Mouse (Mus musculus) gastrocnemius, postnatal 36 days (tissue): ENCODE results near the gene Foxp1. TPM values are rescaled to one million over a fixed set of nuclear protein-coding genes. Genes with fewer than 3 reads are reported as not detected.

ENCODE experiments used
- DNase-seq, 2 experiments: peaks; one replicate each; pipeline ENCODE4 v3.0.0; 2022
- intact Hi-C: fragments of 180-260 bp; cut with DNase I; formaldehyde crosslinking; loops from one replicate; pipeline ENCODE4 v1.15.1; 2025
- total RNA-seq, 2 experiments: library from RNA; stranded (reverse); gene quantifications; 2 replicates each; pipeline ENCODE4 v1.2.3; 2021

The Foxp1 gene
- total RNA-seq, 2 experiments from 2014 or later: 15.9 to 18.4 TPM

DNA sequence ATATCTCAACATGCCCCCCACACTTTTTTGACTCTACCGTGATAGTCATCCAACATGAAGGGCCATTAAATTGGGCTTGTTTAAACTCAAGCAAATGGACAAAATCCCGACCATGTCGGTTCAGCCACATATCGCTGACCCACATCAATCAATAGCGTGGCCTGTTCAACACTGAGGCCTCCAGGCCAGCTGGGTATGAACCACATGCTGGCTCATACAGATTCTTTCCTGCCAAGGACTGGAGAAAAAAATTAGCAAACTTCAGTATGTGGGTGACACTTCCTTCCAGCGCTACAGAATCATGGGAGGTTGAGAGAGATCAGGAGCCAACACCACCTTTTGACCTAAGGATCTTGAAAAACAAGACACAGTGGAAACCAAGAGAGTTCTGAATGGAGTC is 150.5 kb downstream of the Foxp1 start:
- intact Hi-C loops: no loop called here
- no peak for DNase-seq

DNA sequence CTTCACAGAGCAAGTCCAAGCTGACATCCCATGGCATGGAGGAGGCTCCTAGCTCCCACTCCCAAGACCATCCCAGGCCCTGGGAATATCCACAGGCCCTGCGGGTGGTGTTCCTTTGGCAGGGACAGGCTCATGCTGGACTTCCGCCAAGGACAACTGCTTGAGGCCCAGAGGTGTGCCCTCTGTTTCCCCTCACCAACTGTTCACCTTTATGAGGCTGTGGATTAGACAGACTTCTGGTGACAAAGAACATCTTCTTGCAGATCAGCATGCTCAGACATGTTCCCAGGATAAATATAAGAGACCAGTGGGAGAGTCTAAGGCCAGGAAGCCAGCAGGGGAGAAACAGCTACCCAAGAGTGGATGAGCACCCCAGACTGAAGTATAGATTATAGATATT is 152.6 kb downstream of the Foxp1 start:
- intact Hi-C loops: no loop called here
- DNase-seq: no peak

DNA sequence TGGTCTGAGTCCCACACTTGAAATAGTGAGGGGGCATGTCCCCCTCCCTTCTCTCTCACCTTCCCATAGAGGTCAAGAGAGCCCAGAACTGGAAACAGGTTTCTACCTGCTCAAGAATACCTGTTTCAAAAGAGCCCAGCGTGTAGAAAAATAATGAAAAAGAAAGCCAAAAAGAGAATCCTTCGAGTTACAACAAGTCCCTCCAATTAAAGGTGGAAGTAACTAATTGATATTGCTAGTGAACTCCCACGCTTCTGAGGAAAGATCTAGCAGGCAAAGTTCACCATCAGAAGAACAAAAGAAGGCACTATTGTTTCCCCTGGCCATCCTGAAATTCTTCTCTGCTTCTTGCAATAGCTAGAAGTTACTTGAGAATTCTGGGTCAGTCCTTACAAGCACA is 153.4 kb downstream of the Foxp1 start:
- intact Hi-C loops: no loop called here
- no peak for DNase-seq

DNA sequence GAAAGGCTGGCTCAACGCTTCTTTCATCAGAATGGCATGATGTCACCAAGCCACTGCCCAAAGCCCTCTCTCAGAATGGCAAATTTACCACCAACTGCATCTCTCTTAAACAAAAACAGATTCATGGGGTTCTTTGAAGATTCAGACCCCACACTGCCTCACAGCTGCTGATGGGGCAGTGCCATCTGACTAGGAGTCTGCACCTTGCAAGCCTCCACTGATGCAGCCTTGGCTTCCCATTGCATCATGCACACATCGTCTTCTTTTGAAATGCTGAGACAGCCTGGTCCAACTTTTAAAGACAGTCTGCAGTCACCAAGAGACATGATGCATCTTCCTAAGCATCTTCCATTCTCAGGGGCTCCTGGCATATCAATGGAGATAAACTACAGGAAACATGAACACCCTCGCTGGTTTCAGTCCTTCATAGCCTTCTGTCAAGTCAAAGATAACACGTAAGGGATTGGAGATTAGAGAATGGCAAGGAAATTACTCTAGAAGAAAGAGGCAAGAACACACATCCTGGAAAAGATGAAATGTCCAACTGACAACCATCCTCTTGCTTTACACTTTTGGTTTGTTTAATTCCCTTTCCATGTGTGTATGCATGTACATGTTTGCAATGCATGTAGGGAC is 154.3 kb downstream of the Foxp1 start:
- DNase-seq: no peak
- intact Hi-C loops: no loop called here

DNA sequence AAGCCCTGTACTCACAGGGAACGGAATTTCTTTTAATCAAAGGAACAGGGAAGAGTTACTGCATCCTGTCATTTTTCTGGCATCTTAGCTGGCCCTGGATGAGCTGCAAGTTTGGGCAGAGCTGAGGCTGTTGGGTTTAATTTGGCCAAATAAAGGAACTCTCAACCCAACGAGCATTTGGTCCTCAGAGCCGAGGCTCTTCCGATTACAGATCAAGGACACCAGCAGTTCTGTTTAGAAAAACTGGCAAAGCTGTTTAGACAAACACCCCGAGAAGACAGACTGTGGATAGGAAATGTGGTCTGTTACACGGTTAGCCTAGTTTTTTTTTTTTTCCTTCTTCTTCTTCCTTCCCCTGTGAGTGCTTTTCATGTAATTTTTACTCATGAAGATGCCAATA is 158.0 kb downstream of the Foxp1 start:
- intact Hi-C loops: no loop called here
- no peak for DNase-seq

DNA sequence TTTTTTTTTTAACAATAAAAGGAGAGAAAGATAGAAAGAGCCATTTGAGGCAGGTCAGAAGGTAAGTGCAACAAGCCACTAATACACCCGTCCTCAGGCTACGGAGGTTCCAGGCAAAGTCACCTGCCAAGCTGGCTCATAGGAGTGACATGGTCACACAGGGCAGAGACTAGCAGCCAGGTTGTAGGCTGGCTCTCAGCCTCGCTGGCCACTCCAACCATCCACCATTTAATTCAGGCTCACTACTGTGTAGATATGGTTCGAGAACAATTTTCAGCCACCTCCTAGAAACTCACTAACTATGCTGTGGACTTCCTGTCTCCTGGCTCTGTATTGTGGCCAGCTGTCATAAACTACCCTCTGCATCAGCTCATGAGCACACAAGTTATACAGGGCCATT is 161.9 kb downstream of the Foxp1 start:
- intact Hi-C loops: no loop called here
- DNase-seq: no peak

DNA sequence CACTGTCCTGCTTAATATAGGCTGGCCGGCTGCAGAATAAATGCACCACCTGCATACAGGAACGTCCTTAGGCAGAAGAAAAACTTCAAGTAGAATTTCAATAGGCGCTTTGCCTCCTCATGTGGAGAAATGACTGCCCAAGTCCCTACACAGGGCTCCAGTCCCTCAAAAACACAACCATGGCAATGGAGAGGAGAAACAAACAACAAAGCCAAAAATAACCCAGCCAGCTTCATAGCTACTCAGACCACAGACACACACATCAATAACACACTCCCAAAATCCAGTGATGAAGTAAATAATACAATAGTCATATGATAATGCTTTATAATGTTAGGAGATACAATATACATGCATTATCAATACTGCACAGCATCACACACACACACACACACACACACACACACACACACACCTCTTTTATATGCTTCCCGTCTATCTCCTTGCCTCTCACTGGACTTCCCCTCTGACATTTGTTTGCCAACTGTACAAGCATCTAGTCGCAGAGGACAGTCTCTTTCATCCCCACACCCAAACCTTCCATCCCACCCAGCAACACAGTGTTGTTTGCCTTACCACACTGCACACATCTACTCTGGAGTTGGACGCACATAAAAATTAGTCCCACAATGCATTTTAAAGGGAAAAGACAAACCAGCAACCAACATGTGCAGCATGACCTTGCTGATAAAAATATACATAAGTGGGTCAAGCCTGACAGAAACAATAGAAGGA is 162.6 kb downstream of the Foxp1 start:
- intact Hi-C loops: no loop called here
- no peak for DNase-seq

DNA sequence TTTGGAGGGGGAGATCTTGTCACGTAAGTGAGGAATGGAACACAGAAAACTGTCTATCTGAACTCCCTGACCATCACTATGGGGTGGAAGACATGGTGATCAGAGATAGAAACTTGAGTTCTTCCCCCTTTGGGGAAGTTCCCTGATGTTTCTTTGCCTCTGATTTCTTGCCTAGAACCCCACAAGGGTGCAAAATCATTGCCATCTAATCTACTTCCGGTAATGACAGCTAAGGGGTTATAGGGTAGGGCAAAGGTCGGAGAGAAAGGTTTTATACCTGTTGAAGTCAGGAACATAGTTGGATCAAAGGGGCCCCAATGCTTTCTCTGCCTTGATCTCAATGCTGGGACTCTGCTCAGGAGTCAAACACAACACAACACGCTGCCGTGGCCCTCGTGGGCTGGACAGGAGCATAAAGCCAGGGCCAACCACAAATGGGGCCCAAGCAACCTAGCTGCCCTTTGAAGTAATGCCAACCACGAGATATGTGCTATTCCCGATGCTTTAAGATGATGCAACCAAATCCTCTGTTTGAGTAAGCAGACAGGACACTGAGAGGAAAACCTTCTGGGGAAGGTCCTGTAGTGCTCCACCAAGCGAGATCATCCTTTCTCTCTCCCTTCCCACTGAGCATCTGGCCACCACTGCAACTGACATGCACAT is 163.4 kb downstream of the Foxp1 start:
- intact Hi-C loops: no loop called here
- no peak for DNase-seq

DNA sequence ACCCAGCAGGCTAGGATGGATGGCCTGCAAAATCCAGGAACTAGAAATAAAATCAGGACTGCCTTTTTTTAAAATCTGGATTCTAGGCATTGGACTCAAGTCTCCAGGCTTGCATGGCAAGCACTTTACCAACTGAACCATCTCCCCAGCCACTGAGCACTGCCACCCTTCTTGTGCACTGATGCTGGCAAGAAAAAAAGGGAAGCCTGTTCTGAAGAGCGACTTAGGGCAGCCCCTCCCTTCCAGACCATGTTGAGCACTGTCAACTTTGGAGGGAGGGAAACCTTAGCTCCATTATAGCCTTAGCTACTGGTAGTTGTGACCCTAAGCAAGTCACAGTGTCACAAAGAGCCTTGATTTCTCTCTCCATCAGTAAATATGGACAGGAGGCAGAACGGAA is 164.6 kb downstream of the Foxp1 start:
- DNase-seq: no peak
- intact Hi-C loops: no loop called here

DNA sequence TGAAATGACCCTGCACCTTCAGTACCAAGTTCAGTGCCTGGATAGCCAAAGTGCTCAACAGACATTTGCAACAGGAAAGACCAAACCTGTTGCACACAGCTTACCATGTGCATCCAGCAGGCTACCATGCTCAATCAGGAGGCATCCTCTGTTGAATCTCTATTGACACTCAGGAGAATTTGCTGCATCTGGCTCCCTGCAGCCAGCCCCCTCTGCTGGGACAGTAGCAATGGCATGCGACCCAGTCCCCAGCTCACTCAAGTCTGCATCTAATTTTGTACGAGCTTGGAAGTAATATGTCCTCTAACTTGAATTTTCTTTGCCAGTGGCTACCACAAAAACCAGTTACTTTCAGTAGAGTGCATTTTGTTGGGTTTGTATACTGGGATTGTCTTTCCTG is 168.2 kb downstream of the Foxp1 start:
- intact Hi-C loops: no loop called here
- DNase-seq: no peak

DNA sequence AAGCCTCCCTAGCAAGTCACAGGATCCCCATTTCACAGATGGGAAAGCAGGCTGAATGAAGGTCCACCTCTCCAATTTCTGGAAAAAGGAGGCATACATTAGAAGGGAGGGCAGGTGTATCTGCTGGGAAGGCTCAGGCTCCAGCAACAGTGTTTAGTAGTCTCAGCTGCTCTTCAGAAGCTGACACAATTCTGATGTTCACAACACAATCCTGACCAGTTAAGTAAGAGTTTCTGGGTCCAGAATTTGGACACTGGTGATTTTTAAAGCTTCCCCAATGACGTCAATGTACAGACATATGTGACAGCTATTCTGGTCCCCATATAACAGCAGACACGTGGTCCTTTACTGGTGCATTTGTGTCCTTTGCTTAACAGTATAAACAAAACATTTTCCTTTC is 169.1 kb downstream of the Foxp1 start:
- no peak for DNase-seq
- intact Hi-C loops: no loop called here

DNA sequence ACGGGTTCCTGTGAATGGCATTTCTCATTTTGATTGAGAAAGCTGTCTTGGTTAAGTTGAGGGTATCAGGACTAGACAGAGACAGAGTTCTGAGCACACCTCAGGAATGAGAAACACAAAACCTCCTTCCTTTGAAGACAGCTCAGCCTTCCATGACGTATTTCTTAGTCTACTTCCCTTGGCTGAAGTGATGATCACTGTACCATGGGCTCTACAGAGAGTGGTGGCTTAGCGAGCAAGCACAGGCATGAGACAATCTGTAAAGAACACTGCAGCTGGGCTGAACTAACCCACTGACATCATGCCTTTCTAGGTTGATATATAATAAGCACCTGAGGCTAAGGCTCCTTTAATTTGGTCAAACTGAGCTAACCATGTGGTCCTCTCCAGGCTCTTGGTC is 172.0 kb downstream of the Foxp1 start:
- intact Hi-C loops: no loop called here
- no peak for DNase-seq

DNA sequence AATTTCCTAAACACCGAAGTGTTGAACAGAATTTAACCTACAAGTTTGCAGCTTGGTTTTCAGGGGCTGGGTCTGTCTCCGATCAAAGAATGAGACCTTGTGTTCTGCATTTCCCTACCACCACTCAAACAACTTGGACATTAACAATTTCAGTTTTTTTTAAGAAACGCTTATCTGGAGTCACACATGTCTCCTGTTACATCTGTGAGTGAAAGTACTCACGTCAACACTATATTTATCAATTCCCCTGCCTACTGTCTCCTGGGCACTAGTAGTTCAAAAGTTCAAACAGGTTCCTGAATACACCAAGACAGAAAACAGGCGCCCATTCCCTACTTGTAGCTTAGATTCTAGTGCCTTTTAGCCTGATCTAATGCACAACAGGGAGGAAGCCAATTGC is 172.4 kb downstream of the Foxp1 start:
- no peak for DNase-seq
- intact Hi-C loops: no loop called here

DNA sequence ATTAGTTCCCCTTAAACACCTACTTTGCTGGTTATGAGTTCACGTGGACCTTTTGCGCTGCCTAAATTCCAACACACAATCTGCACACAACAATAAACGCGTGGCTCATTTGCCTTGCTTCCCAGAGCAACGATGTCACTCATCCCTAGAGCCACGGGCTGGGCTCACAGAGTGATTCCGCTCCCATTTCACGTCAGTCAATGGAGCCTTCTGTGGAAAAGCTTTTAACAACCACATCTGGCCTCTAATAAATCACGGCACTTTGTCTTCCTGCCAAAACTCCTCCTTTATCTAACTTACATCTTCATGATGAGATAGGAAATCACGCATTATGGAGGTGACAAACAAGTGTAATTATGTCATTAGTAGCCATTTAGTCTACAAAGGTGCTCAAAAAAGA is 174.7 kb downstream of the Foxp1 start:
- intact Hi-C loops: no loop called here
- DNase-seq: no peak

DNA sequence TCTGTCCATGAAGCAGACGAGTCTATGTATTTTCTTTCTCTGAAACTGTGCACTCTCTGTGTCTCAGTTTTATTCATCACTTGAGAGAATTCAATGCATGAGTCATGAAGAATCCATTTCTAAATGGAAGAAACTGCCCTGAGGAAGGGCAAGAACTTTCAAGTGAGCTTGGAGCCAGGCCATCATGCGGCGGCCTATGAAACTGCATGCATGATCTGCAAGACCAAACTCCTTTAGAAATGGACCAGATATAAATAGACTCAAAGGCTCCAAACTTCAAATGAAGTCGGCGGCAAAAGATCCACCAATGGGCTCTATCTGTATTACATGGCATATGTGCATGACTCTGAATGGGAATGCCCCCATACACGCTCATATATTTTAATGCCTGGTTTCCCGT is 177.6 kb downstream of the Foxp1 start:
- intact Hi-C loops: no loop called here
- DNase-seq: no peak

DNA sequence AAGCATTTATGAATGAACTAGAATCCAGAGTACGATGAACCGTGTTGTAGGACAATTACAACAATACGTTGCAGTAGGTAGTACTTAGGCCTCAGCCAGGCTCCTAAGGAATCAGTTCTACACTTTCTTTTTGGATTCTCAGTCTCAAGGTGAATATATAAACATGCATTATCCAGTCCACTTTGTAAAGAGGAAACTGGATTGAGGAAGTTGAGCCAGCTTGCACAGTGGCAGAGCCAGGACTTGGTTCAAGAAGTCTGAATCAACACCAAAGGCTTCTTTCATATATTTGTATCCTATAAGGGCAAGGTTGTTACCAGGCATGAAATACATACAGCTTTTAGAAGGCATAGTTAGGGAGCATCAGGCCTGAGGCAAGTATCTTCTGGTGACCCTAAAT is 178.2 kb downstream of the Foxp1 start:
- intact Hi-C loops: no loop called here
- DNase-seq: no peak

DNA sequence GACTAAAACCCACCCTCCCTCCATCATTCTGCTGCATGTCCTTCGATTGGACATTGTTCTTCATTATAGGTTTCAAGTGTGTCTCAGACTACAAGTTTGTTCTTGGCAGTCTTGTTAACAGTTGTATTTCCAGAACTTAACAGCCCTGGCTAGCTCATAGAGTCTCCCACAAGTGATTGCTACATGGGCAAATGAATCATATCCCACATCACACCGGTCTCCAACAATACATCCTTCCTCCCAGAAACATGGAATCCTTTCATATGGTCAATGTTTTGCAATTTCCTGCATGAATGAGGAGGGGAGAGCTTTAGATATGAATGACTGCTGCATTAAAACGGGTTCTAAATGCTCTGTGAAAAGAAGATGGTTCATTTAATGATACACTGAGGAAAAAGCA is 178.7 kb downstream of the Foxp1 start:
- intact Hi-C loops: no loop called here

DNA sequence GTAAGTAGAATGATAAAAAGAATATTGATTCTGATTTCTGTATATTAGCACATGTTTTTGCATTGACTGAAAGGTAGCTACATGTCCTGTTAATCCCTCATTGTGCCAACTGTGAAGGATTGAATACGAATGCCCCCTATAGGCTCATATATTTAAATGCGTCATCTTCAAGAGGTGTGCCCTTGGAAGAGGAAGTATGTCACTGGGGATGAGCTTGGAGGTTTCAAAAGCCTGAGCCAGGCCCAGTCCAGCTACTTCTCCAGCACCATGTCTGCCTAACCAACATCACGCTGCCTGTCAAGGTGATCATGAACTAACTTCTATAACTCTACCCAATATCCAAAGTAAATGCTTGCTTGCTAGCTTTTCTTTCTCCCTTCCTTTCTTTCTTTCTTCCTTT is 180.1 kb downstream of the Foxp1 start:
- intact Hi-C loops: no loop called here
- DNase-seq: no peak

More for the DNA sequence above, 178.7 kb downstream of the Foxp1 start:
- no peak for DNase-seq

DNA sequence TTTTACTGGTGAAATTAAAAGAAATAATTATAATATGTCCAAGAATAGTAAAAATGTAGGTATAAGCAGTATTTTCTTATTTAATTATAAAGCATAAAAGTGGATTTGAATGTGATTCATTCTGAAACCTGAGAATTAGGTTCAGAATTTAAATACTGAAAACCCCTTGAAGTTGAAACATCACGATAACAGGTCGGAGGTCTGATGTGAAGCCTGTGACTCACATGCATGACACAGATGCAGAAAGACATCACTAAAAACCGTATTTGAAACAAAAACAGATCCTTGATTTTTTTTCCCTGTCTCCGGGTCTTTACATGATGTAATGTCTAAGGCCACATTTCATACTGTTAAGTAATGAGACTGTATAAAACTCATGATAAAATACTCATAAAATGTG is 181.6 kb downstream of the Foxp1 start:
- DNase-seq: no peak
- intact Hi-C loops: no loop called here

DNA sequence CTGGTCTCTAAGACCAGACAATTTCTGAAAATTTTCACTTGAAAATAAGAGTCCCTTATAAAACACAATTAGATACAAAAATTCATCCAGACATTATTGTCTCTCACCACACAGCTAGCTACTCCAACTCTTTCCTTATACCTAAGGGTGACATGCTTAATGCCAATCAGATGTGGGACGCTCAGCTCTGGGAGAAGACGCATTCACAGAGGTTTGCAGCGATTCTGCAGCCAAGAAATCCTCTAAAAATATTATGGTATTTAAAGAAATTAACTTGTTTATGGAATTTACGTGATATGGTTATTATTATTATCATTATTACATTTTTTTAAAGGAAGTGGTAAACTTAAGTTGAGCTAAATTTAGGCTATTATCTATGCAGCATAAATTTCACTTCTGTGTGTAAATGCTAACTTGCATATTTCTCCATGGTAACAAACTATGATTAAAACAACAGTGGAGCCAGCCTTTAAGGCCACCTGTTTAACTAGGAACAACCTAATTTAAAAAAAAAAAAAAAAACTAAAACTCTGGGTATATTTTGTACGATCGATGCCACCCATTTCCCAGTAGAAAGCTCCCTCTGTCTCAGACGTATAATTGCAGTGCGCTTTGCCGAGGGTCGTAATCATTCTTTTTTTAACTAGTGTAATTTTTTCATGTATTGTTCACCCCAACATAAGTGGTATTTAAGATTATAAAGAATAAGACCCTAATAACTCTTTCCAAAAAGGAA is 182.4 kb downstream of the Foxp1 start:
- no peak for DNase-seq
- intact Hi-C loops: no loop called here

DNA sequence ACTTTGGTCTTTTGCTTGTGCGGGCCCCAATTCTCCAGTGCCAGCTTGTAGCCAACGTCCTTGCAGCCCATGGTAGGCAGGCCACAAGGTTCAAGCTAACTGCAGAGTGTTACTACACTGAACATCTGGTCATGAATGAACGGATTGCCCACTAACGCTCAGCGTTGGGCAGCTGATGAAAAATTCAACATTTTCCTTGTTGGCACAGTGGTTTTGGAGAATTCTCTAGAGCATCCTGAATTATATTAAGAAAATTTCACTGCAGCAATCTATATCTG is 183.2 kb downstream of the Foxp1 start:
- intact Hi-C loops: no loop called here

More for the DNA sequence above, 183.2 kb downstream of the Foxp1 start:
- DNase-seq: no peak
